Mouse (Mus musculus) midbrain, embryonic 16.5 days (tissue): ENCODE data around the gene Calml3. TPM values are rescaled to one million over a fixed set of nuclear protein-coding genes. Genes with fewer than 3 reads are reported as not detected.

Experiments
- ATAC-seq: fragments of 200-750 bp; cut with Nextera tagmentation; 2 replicates; pipeline ENCODE4 v1.8.0; 2017; ENCODE audit warnings: moderate TSS enrichment
- H3K27ac ChIP-seq: fragments of 300-500 bp; sonication (generic); 2 replicates; pipeline ENCODE4 v1.5.1; 2014; ENCODE audit warnings: mild to moderate bottlenecking, low read length, mixed read lengths
- H3K27me3 ChIP-seq: fragments of 300-500 bp; sonication (generic); 2 replicates; pipeline ENCODE4 v1.6.1; 2014; ENCODE audit warnings: low read depth, low read length, mixed read lengths; ENCODE audit not compliant: control insufficient read depth, insufficient read depth
- H3K36me3 ChIP-seq: fragments of 300-500 bp; sonication (generic); 2 replicates; pipeline ENCODE4 v1.6.1; 2014; ENCODE audit warnings: mild to moderate bottlenecking, low read length, moderate library complexity, mixed read lengths; ENCODE audit not compliant: control insufficient read depth, insufficient read depth
- H3K4me1 ChIP-seq: fragments of 300-500 bp; sonication (generic); 2 replicates; pipeline ENCODE4 v1.6.1; 2014; ENCODE audit warnings: mild to moderate bottlenecking, low read length, mixed read lengths; ENCODE audit not compliant: control insufficient read depth, insufficient read depth
- H3K4me2 ChIP-seq: fragments of 300-500 bp; sonication (generic); 2 replicates; pipeline ENCODE4 v1.6.1; 2014; ENCODE audit warnings: mild to moderate bottlenecking, low read length, mixed read lengths
- H3K4me3 ChIP-seq: fragments of 300-500 bp; sonication (generic); 2 replicates; pipeline ENCODE4 v1.5.1; 2014; ENCODE audit warnings: low read depth, mild to moderate bottlenecking, low read length, moderate library complexity, mixed read lengths
- H3K9ac ChIP-seq: fragments of 300-500 bp; sonication (generic); 2 replicates; pipeline ENCODE4 v1.6.1; 2014; ENCODE audit warnings: low read depth, low read length, mixed read lengths
- H3K9me3 ChIP-seq: fragments of 300-500 bp; sonication (generic); replicated peaks from 2 replicates; pipeline ENCODE4 v1.6.1; 2014; ENCODE audit warnings: mild to moderate bottlenecking, low read length, mixed read lengths; ENCODE audit not compliant: control insufficient read depth, poor library complexity, severe bottlenecking
- WGBS: fragments of 180-500 bp; shearing (Covaris S2); extraction: QIAGEN DNeasy Blood & Tissue Kit; methylation state at CpG from one replicate; pipeline ENCODE4 v1.1.7; 2014; 5-methylcytosine and 5-hydroxymethylcytosine counted together
- polyA plus RNA-seq: library from polyadenylated mRNA; unstranded; fragments of >200 nt; fragmentation: Nextera tagmentation; extraction: Ambion mirVana; gene quantifications from 2 replicates; pipeline ENCODE4 v1.2.1, GENCODE M21; 2015

The Calml3 gene
- polyA plus RNA-seq, 1 experiment from 2014 or later = not detected

DNA sequence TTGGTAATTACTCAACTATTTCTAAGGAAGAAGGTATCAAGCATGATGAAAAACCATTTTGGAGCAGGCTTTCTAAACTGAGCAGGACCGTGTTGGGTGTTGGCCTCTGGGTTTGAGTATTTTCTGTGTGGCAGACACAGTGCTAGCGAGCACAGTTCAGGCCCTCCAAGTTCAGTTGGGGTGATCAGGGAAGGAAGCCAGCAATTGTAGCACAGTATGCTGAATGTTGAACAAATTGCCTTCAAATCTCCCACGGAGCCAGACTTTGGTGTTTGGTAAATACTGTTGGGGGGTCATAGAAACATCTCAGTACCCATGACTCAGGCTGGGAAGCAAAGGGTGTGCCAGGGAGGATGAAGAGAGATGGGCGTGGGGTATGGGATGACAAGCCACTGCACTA is 43.0 kb downstream of the Calml3 start:
- Histone ChIP-seq H3K9me3 (no peaks in the 10 kb centered on the region), H3K9ac (no peak overlapping the region), H3K27me3 (no peaks in the 10 kb centered on the region), H3K4me2 (no peak overlapping the region), H3K4me1 (no peaks in the 10 kb centered on the region), H3K27ac (no peak overlapping the region), H3K4me3 (no peak overlapping the region), H3K36me3 (no peaks in the 10 kb centered on the region)
- WGBS = 86% methylated on average over 4 of the region's 4 CpGs
- ATAC-seq = no peak

DNA sequence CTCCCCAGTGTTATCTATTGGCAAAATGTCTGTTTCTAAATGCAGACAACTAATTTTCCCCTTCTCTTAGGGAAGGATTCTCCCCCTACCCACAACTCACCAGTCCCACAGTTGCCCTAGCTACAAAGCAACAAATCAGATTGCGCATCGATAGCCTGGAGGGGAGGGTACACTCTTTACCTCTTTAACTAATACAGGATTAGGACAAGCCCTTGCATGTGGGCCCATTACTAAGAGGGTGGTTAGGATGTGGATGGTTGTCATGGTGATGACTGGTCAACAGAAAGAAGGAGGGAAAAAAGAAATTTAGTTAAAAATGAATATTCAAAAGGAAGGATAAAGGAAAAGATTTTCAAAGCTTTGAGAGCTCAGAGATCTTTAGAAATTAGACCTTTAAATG is 45.8 kb downstream of the Calml3 start:
- no peak for ATAC-seq
- 61% methylated on average over 2 of the region's 2 CpGs for WGBS

DNA sequence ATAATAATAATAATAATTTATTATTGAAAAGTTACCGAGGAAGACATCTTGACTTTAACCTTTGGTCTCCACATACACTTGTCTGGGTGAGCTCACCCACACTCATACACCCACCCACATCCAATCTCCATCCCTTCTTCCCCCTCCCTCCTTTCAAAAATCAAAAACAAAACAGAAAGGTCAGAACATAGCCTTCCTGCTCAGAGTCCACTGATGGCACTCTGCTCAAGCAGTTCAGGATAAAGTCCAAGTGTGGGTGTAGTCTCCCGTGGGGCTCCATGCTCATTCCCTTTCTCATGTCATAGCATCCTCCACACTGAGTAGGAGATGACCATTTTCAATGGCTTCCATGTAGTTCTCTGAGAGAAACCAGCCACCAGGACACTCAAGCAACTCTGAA is 50.8 kb downstream of the Calml3 start:
- no peak overlapping the region for H3K4me2 ChIP-seq
- no peaks in the 10 kb centered on the region for H3K4me1 ChIP-seq
- WGBS = 89% methylated on average over 2 of the region's 2 CpGs
- H3K27ac ChIP-seq = no peak overlapping the region
- H3K36me3 ChIP-seq = no peaks in the 10 kb centered on the region
- no peak for ATAC-seq
- no peak overlapping the region for H3K9ac ChIP-seq
- H3K9me3 ChIP-seq = no peaks in the 10 kb centered on the region
- H3K4me3 ChIP-seq = no peak overlapping the region
- no peaks in the 10 kb centered on the region for H3K27me3 ChIP-seq

More for the DNA sequence above, 45.8 kb downstream of the Calml3 start:
- no peaks in the 10 kb centered on the region for H3K27me3 ChIP-seq
- no peak overlapping the region for H3K4me3 ChIP-seq
- no peaks in the 10 kb centered on the region for H3K36me3 ChIP-seq
- no peaks in the 10 kb centered on the region for H3K9me3 ChIP-seq
- no peak overlapping the region for H3K27ac ChIP-seq
- H3K9ac ChIP-seq = no peak overlapping the region
- H3K4me2 ChIP-seq = no peak overlapping the region
- H3K4me1 ChIP-seq = no peaks in the 10 kb centered on the region

Other genes with a start within 250 kb of the Calml3 start
- 15.6 and 19.5 TPM in 2 replicates for gene Fam208b, start 193.2 kb downstream of the Calml3 start, polyA plus RNA-seq
- 16.9 and 21.0 TPM in 2 replicates for gene Asb13, start 170.3 kb downstream of the Calml3 start, polyA plus RNA-seq
- not detected in 2 replicates for gene Calm4, start 33.4 kb upstream of the Calml3 start, polyA plus RNA-seq
- gene Calm5, start 49.9 kb upstream of the Calml3 start, polyA plus RNA-seq = not detected in 2 replicates
- gene Net1, start 113.9 kb upstream of the Calml3 start, polyA plus RNA-seq = 10.0 and 10.5 TPM in 2 replicates
- gene Tubal3, start 114.0 kb upstream of the Calml3 start, polyA plus RNA-seq = not detected in 2 replicates
- gene Ucn3, start 141.0 kb upstream of the Calml3 start, polyA plus RNA-seq = 0.14 and 0.20 TPM in 2 replicates
- gene Akr1c14, start 244.7 kb upstream of the Calml3 start, polyA plus RNA-seq = 0.73 and 0.92 TPM in 2 replicates